Mouse (Mus musculus) forebrain, postnatal 0 days (tissue): ENCODE data around the gene Gm9817. TPM values are rescaled to one million over a fixed set of nuclear protein-coding genes. Genes with fewer than 3 reads are reported as not detected.

Experiments used
- ATAC-seq: fragments of 200-750 bp; cut with Nextera tagmentation; 2 replicates; pipeline ENCODE4 v1.8.0; 2017; ENCODE audit warnings: mild to moderate bottlenecking, moderate library complexity
- DNase-seq: peaks from one replicate; pipeline ENCODE4 v3.0.0-alpha.2; 2015
- H3K27ac ChIP-seq: fragments of 300-500 bp; sonication (generic); 2 replicates; pipeline ENCODE4 v1.5.1; 2014; ENCODE audit warnings: low read depth, mild to moderate bottlenecking, antibody characterized with exemption, low read length, moderate library complexity, mixed read lengths
- H3K27me3 ChIP-seq: fragments of 300-500 bp; sonication (generic); 2 replicates; pipeline ENCODE4 v1.6.1; 2014; ENCODE audit warnings: mild to moderate bottlenecking, low read length, mixed read lengths; ENCODE audit not compliant: insufficient read depth
- H3K36me3 ChIP-seq: fragments of 300-500 bp; sonication (generic); 2 replicates; pipeline ENCODE4 v1.6.1; 2014; ENCODE audit warnings: mild to moderate bottlenecking, moderate library complexity; ENCODE audit not compliant: insufficient read depth
- H3K4me1 ChIP-seq: fragments of 300-500 bp; sonication (generic); 2 replicates; pipeline ENCODE4 v1.6.1; 2014; ENCODE audit warnings: antibody characterized with exemption; ENCODE audit not compliant: insufficient read depth
- H3K4me2 ChIP-seq: fragments of 300-500 bp; sonication (generic); 2 replicates; pipeline ENCODE4 v1.6.1; 2014; ENCODE audit warnings: low read depth, mild to moderate bottlenecking, moderate library complexity
- H3K4me3 ChIP-seq: fragments of 300-500 bp; sonication (generic); 2 replicates; pipeline ENCODE4 v1.5.1; 2014; ENCODE audit warnings: low read depth, low read length, mixed read lengths
- H3K9ac ChIP-seq: fragments of 300-500 bp; sonication (generic); 2 replicates; pipeline ENCODE4 v1.6.1; 2014; ENCODE audit warnings: mild to moderate bottlenecking
- H3K9me3 ChIP-seq: fragments of 300-500 bp; sonication (generic); 2 replicates; pipeline ENCODE4 v1.6.1; 2016; ENCODE audit warnings: low read length
- CTCF ChIP-seq: sonication (generic); IDR thresholded peaks from 2 replicates; pipeline ENCODE4 v1.5.1; 2016; ENCODE audit warnings: antibody characterized with exemption, control low read depth, low read depth
- WGBS: fragments of 180-500 bp; shearing (Covaris S2); extraction: QIAGEN DNeasy Blood & Tissue Kit; methylation state at CpG from one replicate; pipeline ENCODE4 v1.1.7; 2014; 5-methylcytosine and 5-hydroxymethylcytosine counted together
- polyA plus RNA-seq: library from polyadenylated mRNA; unstranded; fragments of >200 nt; fragmentation: Nextera tagmentation; extraction: Ambion mirVana; gene quantifications from 2 replicates; pipeline ENCODE4 v1.2.1, GENCODE M21; 2015
- total RNA-seq: library from RNA; depleted of rRNA; stranded (reverse); fragments of >200 nt; gene quantifications from 2 replicates; pipeline ENCODE4 v1.2.3, GENCODE M21; 2014; rRNA removed

Gm9817 gene
- total and polyA plus RNA-seq, 2 experiments from 2014 or later: not detected

DNA sequence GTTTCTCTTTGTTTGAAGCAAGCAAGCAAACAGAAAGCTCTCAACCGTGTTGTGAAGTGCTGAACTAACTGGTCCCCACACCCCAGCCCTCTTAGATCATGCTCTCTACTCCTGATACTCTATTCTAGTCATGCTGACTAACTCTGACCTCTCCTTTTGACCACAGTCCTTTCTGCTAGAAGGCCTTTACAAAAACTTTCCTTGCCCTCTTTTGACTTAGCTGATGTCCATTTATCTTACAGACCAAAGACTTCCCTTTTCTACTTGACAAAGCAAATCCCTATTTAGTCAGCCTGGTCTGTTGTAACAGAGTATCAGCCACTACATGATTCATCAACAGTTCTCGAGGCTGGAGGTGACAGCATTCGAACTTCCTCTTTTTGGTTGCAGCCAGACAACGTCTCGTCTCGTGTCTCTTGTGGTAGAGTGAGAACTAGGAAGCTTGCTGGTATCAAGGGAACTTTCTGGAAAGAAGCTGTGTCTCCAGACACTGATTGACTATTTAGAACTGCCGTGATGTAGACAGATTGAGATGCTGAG is 30.4 kb downstream of the Gm9817 start:
- H3K9me3 ChIP-seq: no peaks in the 10 kb centered on the region
- 51% methylated on average over 7 of the region's 7 CpGs for WGBS
- TF ChIP-seq CTCF: no peak
- H3K36me3 ChIP-seq: no peaks in the 10 kb centered on the region
- ATAC-seq (no peak), DNase-seq (no peak)
- H3K27me3 ChIP-seq: no peaks in the 10 kb centered on the region
- H3K27ac ChIP-seq: no peak overlapping the region
- no peak overlapping the region for H3K9ac ChIP-seq
- H3K4me3 ChIP-seq: no peak overlapping the region
- no peaks in the 10 kb centered on the region; the same call in 1 of the 2 replicates for H3K4me1 ChIP-seq
- no peak overlapping the region for H3K4me2 ChIP-seq

DNA sequence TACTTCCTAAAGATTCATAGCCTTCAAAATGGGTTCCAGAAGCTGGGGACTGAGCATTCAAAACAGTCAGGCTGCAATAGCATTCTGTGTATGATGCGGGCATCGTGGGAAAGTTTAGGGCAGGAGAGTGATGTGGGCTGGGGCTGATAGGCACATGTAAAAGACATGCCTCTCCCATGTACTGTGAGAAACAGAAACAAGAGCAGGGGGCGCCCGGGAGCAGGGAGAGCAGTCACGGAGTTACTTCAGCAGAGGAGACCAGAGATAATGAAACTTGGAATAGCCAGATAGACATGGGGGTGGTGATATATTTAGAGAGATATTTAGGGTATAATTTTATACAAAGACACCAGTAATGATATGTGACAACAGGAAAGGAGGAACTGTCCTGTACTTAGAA is 39.9 kb downstream of the Gm9817 start:
- H3K4me2 ChIP-seq: no peak overlapping the region
- DNase-seq (no peak), ATAC-seq (no peak)
- no peaks in the 10 kb centered on the region for H3K27me3 ChIP-seq
- no peak for TF ChIP-seq CTCF
- H3K4me3 ChIP-seq: no peak overlapping the region
- H3K9me3 ChIP-seq: no peaks in the 10 kb centered on the region
- no peak overlapping the region for H3K9ac ChIP-seq
- H3K27ac ChIP-seq: no peak overlapping the region
- WGBS: 86% methylated on average over 5 of the region's 5 CpGs
- no peaks in the 10 kb centered on the region for H3K36me3 ChIP-seq
- no peaks in the 10 kb centered on the region for H3K4me1 ChIP-seq

DNA sequence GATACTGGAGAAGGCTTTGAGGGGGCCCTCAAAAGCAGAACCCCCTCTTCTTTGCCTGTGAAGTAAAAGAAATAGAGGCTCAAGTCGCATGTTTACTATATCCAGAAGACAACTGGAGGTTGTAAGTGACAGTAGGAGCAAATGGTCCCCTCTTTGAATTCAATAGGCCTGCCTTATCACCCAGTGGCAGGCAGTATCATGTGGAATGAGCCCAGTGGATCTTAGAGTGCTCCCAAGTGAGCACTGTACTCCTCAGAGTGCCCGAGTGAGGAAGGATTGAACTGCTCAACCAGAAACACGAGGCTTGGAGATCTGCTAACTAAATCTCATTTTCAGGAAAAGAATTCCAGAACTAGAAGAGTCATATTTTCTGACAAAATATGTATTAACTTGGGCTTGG is 40.3 kb downstream of the Gm9817 start:
- Histone ChIP-seq H3K27ac (no peak overlapping the region), H3K4me3 (no peak overlapping the region), H3K36me3 (no peaks in the 10 kb centered on the region), H3K9ac (no peak overlapping the region), H3K27me3 (no peaks in the 10 kb centered on the region), H3K4me2 (no peak overlapping the region), H3K4me1 (no peaks in the 10 kb centered on the region), H3K9me3 (no peaks in the 10 kb centered on the region)
- ATAC-seq (no peak), DNase-seq (no peak)
- no peak for TF ChIP-seq CTCF
- 85% methylated on average over 3 of the region's 3 CpGs for WGBS

Other genes starting within 250 kb of the Gm9817 start
- gene Dtnbp1, start 76.5 kb upstream of the Gm9817 start, total RNA-seq: 80.9 and 84.9 TPM in 2 replicates
- gene Dtnbp1, start 76.5 kb upstream of the Gm9817 start, polyA plus RNA-seq: 121 and 130 TPM in 2 replicates